Mouse (Mus musculus) myocyte (in vitro differentiated cells): Measurements from ENCODE around the gene Ank2.

ENCODE experiments used
- E2F4 ChIP-seq: IDR thresholded peaks from one replicate; pipeline ENCODE4 v1.6.1; 2011; ENCODE audit warnings: mild to moderate bottlenecking, control low read depth, moderate library complexity; ENCODE audit not compliant: insufficient read depth
- MAX ChIP-seq: IDR thresholded peaks from one replicate; pipeline ENCODE4 v1.6.1; 2011; ENCODE audit warnings: low read depth, mild to moderate bottlenecking, control low read depth
- POLR2A ChIP-seq: IDR thresholded peaks from one replicate; pipeline ENCODE4 v1.6.1; 2011; ENCODE audit warnings: low read depth, mild to moderate bottlenecking, control low read depth, moderate library complexity; ENCODE audit not compliant: insufficient read length
- REST ChIP-seq: IDR thresholded peaks from one replicate; pipeline ENCODE4 v1.6.1; 2011; ENCODE audit warnings: mild to moderate bottlenecking, control low read depth, moderate library complexity; ENCODE audit not compliant: insufficient read depth, insufficient read length
- SRF ChIP-seq: IDR thresholded peaks from one replicate; pipeline ENCODE4 v1.6.1; 2011; ENCODE audit warnings: low read depth; ENCODE audit not compliant: control insufficient read depth, insufficient read length

- TF ChIP-seq MAX (no peak), POLR2A (no peak), SRF (no peak), REST (no peak), E2F4 (no peak)
Observed at GRCm38 (mm10) chr3:126923575-126924382, 575.4 kb downstream of the Ank2 start.
